ENCODE assay signal across 31 mouse cellular contexts in genomic region chr4:51808397-51809043, GRCm38 (mm10).
"Had no signal": no experiment of that assay in that cellular context is flagged by ENCODE, and none has a peak within 500 bp of the region (broad histone marks: within the 10 kb centered on the region; RNA-seq: fewer than 3 reads in every experiment).

No protein-coding gene starts in this region.

- H3K9me3 ChIP-seq: limb, embryonic 10.5 days; limb, embryonic 12.5 days; limb, embryonic 13.5 days; limb, embryonic 15.5 days; liver, embryonic 12.5 days; liver, embryonic 13.5 days; liver, embryonic 15.5 days; lung, embryonic 15.5 days; megakaryocyte, embryonic 14.5 days; midbrain, embryonic 10.5 days; midbrain, embryonic 12.5 days; midbrain, embryonic 13.5 days; midbrain, embryonic 15.5 days had no signal

- DNase-seq: left cerebral cortex, postnatal 4 days; liver; liver, embryonic 13.5 days; liver, postnatal 0 days; lung, adult 18-20 months; lung, adult 2 months; lung, embryonic 14.5 days; lung, postnatal 10 days; lung, postnatal 14 days; lung, postnatal 36 days; lung, postnatal 4 days; midbrain, embryonic 14.5 days had no signal

- H3K4me3 ChIP-seq: limb, embryonic 10.5 days; limb, embryonic 12.5 days; limb, embryonic 13.5 days; limb, embryonic 15.5 days; liver, embryonic 12.5 days; liver, embryonic 13.5 days; liver, embryonic 15.5 days; lung, embryonic 15.5 days; megakaryocyte, embryonic 14.5 days; midbrain, embryonic 10.5 days; midbrain, embryonic 12.5 days; midbrain, embryonic 13.5 days; midbrain, embryonic 15.5 days; myocyte had no signal

- H3K9ac ChIP-seq: limb, embryonic 12.5 days; limb, embryonic 13.5 days; limb, embryonic 15.5 days; liver, embryonic 12.5 days; liver, embryonic 13.5 days; liver, embryonic 14.5 days; liver, embryonic 15.5 days; liver, postnatal 0 days; lung, embryonic 14.5 days; lung, embryonic 15.5 days; midbrain, embryonic 12.5 days; midbrain, embryonic 13.5 days; midbrain, embryonic 15.5 days had no signal

- H3K27ac ChIP-seq: limb, embryonic 10.5 days; limb, embryonic 12.5 days; limb, embryonic 13.5 days; limb, embryonic 15.5 days; liver, embryonic 12.5 days; liver, embryonic 13.5 days; liver, embryonic 14.5 days; liver, embryonic 15.5 days; lung, embryonic 15.5 days; macrophage; midbrain, embryonic 10.5 days; midbrain, embryonic 12.5 days; midbrain, embryonic 13.5 days; midbrain, embryonic 15.5 days had no signal

- H3K4me1 ChIP-seq: limb, embryonic 10.5 days; limb, embryonic 12.5 days; limb, embryonic 13.5 days; limb, embryonic 15.5 days; liver, embryonic 12.5 days; liver, embryonic 13.5 days; liver, embryonic 15.5 days; lung, embryonic 15.5 days; megakaryocyte, embryonic 14.5 days; midbrain, embryonic 10.5 days; midbrain, embryonic 12.5 days; midbrain, embryonic 13.5 days; midbrain, embryonic 15.5 days had no signal

- H3K27me3 ChIP-seq: limb, embryonic 12.5 days; limb, embryonic 13.5 days; limb, embryonic 15.5 days; liver, embryonic 12.5 days; liver, embryonic 13.5 days; liver, embryonic 15.5 days; lung, embryonic 15.5 days; megakaryocyte, embryonic 14.5 days; midbrain, embryonic 12.5 days; midbrain, embryonic 13.5 days; midbrain, embryonic 15.5 days had no signal

- ATAC-seq: liver, embryonic 12.5 days; liver, postnatal 0 days; lung, postnatal 0 days; midbrain, embryonic 13.5 days; midbrain, embryonic 15.5 days; midbrain, embryonic 16.5 days had no signal

- H3K4me2 ChIP-seq: limb, embryonic 12.5 days; limb, embryonic 13.5 days; limb, embryonic 15.5 days; liver, embryonic 11.5 days; liver, embryonic 12.5 days; liver, embryonic 13.5 days; liver, embryonic 15.5 days; lung, embryonic 14.5 days; lung, embryonic 15.5 days; midbrain, embryonic 11.5 days; midbrain, embryonic 12.5 days; midbrain, embryonic 13.5 days; midbrain, embryonic 15.5 days had no signal

- H3K36me3 ChIP-seq: limb, embryonic 10.5 days; limb, embryonic 12.5 days; limb, embryonic 13.5 days; limb, embryonic 15.5 days; liver, embryonic 12.5 days; liver, embryonic 13.5 days; liver, embryonic 15.5 days; lung, embryonic 15.5 days; midbrain, embryonic 10.5 days; midbrain, embryonic 12.5 days; midbrain, embryonic 13.5 days; midbrain, embryonic 15.5 days had no signal
